Mouse (Mus musculus): ENCODE measurements at regions not wholly inside any gene's neighbourhood (a gene's known extent, or its start where the extent isn't known, plus 50 kb on each side); places are given as distances from the start of the nearest gene placed in this dataset.

DNA sequence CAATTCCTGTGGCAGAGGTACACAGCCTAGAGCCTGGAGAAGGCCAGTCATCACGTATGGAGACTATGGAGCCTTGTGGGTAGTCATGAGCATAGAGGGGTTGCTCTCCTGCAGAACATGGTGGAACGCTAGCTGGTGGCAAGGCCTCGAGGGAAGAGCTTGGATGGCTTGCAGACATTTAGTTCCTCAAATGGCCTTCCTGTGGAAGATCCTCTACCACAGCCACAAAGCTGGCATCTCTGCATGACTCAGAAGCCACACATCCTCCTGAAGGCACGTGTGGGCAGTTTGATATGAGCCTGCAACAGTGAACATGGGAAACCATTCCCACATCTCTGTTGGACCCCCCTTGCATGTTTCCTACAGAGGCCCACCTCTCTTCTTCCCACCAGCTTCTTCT lies 547.9 kb upstream of the Lrrc6 start:
- TF ChIP-seq CTCF (IDR thresholded peaks at IDR 0.05; ENCODE audit: low read depth), result no peak
- no peak for TF ChIP-seq EP300 (optimal IDR thresholded peaks at IDR 0.05)
